Mouse (Mus musculus) heart, postnatal 10 days (tissue): ENCODE data around the gene Tcap. TPM values are rescaled to one million over a fixed set of nuclear protein-coding genes. Genes with fewer than 3 reads are reported as not detected.

ENCODE experiments used
- DNase-seq, 2 experiments: peaks; one replicate each; pipeline ENCODE4 v3.0.0; 2021
- intact Hi-C: fragments of 180-260 bp; cut with DNase I; formaldehyde crosslinking; loops from one replicate; pipeline ENCODE4 v1.15.1; 2025
- total RNA-seq, 2 experiments: library from RNA; stranded (reverse); gene quantifications; 2 replicates each; pipeline ENCODE4 v1.2.3; 2021

Gene Tcap
- total RNA-seq, 2 experiments from 2014 or later, result 469 to 500 TPM

DNA sequence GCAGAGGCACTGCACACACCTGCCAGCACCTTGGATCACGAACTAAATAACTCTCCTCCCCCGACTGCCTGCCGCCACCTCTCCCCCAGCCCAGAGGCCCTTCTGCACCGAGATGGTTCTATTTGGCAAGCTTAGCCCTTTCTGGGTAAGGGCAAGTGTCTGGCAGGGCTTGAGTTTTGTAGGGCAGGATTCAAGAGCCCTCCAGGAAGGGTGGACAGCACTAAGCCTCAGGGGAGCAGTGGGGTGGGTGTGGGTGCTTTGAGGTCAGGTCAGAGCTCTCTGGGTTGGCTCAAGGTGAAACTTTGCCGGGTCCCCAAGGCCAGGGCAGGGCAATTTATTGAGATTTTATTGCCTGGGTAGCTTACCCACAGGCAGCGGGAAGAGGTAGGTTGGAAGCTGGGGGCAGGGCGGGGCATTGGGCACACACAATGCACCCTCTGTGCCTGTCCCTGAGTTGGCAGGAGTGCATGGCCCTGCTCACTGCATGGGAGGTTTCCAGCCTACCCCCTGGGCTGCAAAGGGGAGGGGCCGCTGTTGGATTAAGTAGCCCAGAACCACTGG, 29.9 kb upstream of the Tcap start:
- no peak for DNase-seq
- intact Hi-C loops, result no loop called here

DNA sequence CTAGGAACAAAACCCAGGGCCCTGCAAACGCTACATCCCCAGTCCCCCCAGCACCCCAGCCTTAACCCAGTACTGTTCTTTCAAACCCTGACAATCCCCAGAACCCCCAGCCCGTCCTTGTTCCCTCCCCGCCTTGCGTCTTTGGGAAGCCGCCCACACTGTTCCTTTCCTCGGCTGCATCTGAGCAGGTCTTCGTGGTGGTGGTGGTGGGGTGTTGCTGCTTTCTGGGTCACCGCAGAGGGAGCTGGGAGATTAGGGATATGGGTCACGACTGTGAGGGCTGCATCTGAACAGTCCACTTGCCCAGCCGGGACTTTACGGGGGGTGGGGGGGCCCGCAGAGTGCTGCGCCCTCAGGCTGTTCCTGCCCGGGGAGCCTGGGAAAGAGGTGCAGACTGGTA, 29.2 kb upstream of the Tcap start:
- intact Hi-C loops, result no loop called here
- no peak for DNase-seq

DNA sequence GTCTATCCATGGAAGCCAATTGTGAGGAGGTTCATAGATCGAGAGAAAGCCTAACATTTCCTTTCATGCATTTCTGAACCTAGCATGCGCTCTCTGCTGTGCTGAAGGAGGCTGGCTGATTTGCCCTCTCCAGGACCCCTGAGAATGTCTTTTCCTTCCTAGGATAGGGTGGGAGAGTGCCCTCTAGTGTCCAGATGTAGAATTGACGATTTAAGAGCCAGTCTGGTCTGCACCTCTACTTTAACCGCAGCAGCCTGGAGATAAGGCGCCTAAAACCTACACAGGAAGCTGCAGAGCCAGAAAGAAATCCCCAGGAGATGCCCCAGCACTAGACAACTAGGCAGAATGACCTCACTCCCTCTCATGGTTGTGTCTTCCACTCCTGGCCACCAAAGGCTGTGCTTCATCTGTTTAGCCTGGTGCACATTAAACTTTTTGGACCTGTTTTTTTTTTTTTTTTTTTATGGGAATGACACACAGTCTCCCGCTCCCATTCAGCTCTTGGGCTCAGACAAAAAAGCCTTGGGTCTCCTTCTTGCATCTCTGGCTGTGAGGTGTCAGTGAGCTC, 27.8 kb upstream of the Tcap start:
- intact Hi-C loops, result no loop called here

DNA sequence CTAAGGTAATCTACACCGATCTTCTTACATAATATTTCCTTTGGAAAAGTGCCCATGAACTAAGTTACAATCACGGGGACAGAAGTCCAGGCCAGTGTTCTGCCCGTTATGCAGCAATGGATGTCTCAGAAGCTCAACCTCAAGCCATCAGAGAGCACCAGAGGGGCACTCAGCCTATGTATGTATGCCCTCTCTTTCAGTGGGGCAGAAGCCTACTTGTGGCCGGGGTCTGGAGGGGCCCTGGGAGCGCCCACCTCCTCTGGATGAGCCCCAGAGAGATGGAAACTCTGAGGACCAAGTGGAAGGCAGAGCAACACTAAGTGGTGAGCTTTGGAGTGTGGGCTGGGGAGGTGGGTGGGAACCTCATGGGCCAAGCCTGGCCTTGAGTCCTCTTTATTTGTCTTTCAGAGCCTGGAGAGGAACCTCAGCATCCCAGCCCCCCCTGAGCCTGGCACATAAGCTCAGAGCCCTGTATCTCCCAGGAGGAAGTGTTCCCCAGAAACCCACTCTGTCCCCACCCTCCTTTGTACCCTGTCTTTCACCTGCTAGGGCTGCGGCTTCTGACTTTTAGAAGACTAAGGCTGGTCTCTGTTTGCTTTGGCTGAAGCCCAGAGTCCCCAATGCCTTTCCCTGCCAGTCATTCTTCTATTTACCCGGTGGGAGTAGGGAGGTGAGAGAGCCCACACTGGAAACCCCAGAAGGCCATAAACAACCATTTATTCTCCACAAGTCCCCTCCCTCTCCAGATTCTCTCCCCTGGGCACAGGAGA, 26.8 kb upstream of the Tcap start:
- DNase-seq, result no peak

More for the DNA sequence above, 27.8 kb upstream of the Tcap start:
- DNase-seq, result peak; percentile 65 to 75

DNA sequence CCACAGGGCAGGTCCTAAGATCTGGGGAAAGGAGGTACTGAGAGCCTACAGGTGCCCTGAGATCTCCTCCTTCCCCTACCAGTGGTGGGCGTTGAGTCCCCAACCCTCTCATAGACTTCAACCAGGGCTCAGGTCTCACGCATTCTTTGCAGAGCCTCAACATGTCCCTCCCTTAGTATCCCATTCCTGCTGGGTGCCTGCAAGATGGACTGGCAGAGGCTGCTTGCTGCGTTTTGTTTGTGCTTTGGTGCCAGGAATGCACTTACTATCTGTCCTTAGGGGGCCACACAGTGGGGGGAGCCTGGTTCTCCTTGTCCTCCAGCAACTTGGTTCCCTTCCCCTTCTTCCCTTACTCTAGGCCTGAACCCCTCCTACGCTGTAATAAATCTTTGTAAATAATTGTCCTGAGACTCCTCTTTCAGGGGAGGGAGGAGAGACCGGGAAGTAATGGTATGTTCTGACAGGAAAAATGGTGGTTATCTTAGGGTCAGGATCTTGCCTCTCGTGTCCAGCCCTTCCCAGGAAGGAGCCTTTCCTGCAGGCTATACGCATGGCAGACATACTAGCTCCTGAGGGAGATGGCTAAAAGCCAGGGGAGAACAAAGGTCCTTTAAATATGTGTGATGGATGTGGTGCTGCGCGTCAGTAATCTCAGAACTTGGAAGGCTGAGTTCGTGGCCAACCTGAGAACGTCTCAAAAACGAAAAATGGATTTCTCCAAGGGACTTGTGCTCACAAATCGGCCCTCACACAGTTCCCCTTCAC, 26.0 kb upstream of the Tcap start:
- intact Hi-C loops, result no loop called here
- DNase-seq, result peak in 1 of 2 experiments; percentile 41

More for the DNA sequence above, 26.8 kb upstream of the Tcap start:
- intact Hi-C loops, result no loop called here

DNA sequence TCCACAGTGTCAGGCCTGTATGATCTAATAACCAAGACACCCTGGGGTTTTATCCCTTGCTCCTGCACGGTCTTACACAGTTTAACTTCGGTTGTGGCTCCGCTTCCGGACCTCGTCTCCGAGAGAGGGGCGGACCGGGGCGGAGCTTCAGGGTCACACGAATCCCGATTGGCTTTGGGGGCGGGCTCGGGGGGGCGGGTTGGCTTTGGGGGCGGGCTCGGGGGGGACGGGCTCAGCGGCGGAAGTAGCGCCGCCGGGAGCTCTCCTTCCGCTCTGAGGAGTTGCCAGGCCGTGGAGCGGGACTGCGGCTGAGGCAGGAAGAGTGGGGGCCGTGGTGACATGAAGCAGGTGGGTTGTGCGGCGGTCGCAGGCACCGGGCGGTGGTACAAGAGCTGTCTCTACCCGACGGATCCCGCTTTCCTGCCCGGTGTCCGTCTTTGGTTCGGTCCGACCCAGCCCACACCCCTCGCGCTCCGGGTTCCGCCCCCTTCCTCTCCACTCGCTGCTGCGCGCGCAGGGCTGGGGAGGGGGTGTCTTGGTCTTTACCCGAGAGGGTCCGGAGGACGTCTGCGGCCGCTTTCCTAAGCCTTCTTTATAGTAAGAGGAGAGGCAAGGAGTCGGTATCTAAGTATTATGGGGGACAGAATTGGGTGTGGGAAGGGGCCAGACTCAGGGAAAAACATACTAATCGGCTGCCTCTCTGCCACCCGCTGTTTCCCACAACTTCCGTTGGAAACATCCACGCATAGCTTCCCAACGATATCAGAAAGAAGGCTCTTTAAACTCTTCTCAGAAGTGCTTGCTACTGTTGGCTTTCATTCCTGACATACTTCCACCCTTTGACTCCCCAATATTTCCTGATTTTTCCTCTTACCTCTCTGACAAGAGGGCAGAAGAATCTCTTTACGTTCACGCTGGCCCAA, 25.2 kb upstream of the Tcap start, which contains the start of gene Stard3:
Stard3 (plus strand) TSS at position 208 of the 923 bp plus-strand sequence.
- DNase-seq, result peak; percentile 91 to 92
- intact Hi-C loops, result no loop called here

DNA sequence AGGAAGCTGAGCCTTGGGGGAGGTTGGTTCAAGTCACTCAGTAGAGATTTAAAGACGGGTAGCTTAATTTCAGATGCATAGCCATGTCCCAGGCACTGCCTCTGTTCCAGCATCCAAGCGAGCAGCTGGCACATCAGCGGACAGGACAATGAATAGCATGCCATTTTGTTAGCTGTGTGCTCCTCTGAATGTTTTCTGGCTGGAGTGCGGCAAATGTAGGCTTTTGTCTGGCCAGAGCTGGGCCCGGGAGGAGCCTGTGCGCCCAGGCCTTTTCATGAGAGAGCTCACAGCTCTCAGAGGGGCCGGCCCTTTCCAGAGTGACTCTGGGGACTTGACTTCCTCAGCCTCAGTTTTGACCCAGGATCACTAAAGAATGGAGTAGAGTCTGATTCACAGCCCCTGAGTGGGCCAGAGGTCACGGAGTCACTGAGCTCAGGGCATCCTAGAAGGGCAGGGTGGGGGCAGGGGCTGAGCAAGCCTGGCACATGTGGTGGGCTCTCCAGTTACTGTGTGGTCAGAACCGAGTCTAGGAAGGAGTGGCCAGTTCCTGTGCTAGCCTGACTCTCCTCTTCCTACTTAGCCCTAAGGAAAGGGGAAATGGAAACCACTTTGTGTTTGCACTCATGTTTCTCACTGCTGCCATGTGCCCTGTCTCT, 22.6 kb upstream of the Tcap start:
- intact Hi-C loops, result no loop called here
- DNase-seq, result no peak

DNA sequence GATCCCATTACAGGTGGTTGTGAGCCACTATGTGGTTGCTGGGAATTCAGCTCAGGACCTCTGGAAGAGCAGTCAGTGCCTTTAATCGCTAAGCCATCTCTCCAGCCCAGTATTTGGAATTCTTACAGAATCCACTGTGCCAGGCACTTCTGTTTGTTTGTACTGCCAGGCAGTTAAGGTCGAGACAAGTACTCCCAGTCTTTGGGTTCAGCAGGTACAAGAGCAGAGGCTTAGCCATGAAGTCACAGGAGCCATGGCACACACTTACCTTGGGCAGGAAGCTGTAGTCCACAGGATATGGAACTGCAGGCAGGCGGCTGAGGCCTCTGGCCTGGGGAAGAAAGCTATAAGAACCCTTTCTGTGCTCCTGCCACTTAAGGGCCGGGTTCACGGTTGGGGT, 19.8 kb upstream of the Tcap start:
- intact Hi-C loops, result no loop called here
- no peak for DNase-seq

DNA sequence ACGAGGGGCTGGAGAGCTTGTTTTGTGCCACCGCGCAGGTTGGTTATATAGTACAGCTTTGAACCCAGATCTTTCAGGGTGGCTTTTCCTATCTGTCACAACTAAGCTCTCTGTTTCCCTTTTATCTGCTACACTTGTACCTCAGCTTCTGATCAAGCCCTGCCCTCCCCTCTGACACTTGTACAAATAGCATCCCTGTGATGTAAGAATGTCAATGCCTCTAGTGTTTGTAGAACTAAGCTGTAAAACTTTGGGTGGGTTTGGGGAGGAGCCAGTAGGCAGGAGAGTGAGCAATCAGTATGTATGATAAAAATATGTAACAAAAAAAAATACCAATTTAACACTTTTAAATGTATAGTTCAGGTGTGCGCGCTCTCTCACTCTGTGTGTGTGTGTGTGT, 19.2 kb upstream of the Tcap start:
- intact Hi-C loops, result no loop called here
- no peak for DNase-seq

DNA sequence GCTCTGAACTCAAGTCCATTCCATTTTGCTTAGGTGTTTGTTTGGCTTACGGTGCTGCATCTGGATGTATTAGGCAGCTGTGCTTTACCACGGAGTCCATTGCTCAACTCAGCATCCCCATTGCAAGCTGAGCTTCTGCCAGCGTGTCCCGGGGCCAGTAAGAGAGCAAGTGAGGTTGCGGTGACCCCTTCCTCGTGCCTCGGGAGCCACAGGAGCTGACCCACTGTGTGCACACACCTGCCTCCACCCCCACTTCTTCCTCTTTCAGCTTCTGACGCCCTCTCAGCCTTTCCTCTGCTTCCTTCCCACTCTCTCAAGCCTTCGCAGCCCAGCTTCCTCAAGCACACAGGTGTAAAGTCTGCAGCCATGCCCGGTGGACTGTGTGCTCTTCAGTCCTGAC, 17.3 kb upstream of the Tcap start:
- no peak for DNase-seq
- intact Hi-C loops, result no loop called here

DNA sequence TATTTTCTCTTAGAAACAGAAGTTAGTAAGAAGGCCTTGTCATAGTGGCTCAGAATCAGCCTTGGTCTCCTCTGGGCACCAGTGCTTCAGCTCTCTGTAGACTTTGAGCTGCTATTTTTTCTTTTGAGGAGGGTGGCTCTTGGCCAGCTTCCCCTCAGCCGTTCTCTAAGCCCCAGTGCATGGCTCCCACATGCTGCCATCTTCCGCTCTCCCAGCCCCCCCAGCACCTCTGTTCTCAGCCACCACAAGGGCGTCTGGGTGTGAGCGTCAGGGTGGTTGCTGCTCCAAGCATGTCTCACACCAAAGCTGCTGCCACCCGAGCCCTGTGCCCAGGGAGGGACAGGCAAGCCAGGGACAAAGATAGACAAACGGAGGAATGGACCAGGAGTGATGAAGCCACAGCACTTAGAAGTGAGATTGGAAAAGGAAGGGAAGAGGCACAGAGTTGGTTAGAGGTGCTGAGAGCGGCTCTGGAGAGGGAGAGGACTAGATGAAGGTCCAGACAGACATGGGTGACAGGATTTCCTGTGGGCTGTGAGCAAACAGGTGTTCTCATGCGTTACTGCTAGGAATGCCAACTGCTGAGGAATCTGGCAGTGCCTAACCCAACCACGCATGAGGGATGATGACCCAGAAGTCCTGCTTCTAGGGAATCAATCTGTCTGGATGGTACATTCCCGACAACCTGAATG, 16.3 kb upstream of the Tcap start:
- DNase-seq, result no peak
- intact Hi-C loops, result no loop called here

DNA sequence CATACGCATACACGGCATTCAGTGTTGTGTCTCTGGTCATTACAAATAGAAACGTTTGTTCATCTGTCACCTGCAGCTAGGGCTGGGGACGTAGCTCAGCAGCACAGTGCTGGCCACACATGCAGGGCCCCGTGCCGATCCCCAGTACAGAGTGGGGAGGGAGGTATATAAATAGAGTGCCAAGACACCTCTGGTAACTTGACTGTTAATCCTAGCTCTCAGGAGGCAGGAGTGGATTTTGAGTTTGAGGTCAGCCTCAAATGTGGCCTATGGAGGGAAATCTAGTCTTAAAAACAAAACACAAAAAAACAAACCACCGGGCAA, 15.8 kb upstream of the Tcap start:
- intact Hi-C loops, result no loop called here
- no peak for DNase-seq

DNA sequence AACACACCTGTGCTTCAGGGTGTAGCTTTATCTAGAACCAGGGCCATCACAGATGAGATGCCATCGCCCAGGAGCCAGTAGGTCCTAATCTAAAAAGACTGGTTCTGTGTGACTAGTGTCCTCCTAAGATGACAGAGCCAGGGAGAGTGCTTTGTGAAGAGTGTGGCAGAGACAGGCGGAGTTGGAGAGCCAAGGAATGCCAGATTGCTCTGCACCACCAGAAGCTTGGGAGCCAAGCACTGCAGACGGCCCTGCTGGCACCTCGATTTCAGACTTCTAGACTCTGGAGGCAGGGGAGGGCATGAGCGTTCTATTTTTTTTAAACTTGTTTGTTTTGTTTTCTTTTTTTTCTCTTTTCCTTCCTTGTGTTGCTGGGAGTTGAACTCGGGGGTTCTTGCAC, 14.3 kb upstream of the Tcap start:
- intact Hi-C loops, result no loop called here
- no peak for DNase-seq

DNA sequence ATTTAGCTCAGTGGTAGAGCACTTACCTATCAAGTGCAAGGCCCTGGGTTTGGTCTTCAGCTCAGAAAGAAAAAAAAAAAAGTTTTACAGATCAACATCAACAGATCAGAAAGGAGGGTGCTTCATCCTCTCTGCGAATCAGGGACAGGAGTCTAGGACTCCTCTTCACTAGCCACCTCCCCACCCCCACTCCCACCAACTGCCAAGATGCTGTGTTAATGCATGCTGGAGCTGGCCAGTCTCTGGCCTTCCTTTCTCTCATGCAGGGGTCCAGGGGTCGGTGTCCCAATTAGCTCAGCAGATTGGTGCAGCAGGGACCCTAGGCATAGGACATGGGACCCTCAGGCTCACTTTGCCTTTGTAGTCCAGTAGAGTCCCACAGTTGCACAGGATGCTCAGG, 13.0 kb upstream of the Tcap start:
- intact Hi-C loops, result loop anchor here (2.0 kb wide), 1 partner anchor 18 kb away; no protein-coding TSS in a partner anchor
- no peak for DNase-seq

DNA sequence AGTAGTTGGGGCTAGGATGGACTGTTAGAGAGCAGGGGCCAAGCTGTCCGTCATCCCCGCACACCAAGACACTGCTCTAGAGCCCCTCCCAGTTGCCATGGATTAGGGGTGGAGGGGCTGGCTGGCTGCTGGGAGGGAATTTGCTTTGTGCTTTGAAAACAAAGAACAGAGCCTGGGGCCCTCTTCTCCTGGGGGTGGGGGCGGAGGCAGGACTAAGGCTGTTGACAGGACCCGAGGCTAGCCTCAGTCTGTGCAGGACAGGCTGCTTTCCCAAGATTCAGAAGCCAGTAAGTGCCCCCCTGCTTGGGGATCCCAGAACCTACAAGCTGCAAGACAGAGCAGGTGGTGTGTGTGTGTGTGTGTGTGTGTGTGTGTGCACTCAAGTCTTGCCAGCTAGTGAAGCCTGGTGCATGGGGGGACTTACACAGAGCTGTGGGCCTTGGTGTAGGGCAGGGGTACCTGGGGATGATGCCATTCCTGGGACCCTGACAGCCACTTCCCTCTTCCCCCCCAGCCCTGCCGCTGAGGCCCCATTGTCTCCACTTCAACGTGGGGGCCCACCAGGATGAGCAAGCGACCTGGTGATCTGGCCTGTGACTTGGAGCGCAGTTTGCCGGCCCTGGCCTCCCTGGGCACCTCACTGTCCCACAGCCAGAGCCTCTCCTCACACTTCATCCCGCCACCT, 11.9 kb upstream of the Tcap start:
- intact Hi-C loops, result loop anchor here (2.0 kb wide), 1 partner anchor 17 kb away; no protein-coding TSS in a partner anchor

DNA sequence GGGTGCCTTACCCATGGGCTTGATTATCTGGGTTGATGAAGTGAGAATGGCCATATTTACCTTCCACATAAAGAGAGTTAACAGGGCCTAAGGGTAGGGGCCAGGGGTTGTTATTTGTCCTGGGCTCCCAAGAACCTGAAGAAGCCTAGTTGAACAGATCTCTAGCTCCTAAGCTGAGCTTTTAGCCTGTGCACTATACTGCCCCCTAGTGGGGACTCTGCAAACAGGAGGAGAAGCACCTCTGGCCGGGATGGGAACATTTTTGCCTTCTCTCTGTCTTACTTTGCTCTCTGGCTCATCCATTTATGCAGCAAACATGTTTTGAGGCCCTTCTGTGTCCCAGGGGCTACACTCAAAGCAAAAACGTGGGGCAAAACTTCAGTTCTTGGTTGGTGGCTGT, 11.2 kb upstream of the Tcap start:
- DNase-seq, result peak; percentile 68 to 82
- intact Hi-C loops, result no loop called here

More for the DNA sequence above, 11.9 kb upstream of the Tcap start:
- no peak for DNase-seq

DNA sequence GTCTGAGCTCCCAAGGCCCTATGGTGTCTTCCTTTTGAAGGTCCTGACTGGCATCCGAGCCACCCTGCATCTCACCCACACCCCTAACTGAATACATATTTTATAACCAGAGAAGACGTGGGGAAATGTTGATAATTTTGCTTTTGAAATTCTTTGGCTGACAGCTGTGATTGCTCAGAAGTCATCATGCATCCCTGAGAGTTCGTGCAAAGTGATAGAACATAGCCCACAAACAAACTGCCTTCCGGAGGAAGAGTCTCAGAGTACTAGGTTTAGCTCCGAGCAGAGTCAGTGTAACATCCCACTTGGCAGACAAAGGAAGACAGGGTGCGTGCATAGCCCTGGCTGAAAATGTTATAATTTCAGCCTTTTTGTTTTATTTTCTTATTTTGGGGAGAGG, 10.4 kb upstream of the Tcap start:
- DNase-seq, result no peak
- intact Hi-C loops, result no loop called here

DNA sequence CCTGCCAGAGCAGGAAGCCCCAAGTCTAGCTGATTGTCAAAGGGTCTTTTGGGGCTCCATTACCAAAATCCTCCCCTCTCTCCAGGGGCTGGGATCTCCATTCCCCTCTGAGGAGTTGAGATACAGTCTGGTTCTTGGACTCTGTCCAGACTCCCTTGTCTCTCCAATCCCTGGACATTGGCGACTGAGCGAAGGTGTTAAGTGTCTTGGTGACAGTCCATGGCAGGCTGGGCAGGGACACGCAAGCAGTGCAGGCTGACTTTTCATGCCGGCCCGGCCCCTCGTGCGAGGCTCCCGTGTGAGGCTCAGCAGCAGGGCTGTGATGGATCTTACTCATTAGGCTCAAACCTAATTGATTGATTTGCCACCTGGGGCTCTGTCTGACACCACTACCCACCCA, 9.3 kb upstream of the Tcap start:
- intact Hi-C loops, result no loop called here
- peak; percentile 74 to 80 for DNase-seq

DNA sequence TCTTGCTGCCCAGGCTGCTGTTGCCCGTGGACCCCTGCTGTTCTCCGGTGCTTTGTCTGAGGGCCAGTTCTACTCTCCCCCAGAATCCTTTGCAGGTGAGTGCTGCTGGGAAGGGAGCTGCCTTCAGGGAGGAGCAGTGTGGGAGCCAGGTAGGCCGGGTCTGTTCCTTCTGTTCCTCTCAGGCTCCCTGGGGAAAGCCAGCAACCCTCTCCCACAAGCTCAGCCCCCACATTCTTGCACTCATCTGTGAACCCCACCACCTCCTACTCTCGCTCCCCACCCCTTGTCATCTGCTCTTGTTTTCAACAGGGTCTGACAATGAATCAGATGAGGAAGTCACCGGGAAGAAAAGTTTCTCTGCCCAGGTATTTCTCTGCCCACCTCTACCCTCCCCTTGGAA, 6.9 kb upstream of the Tcap start:
- intact Hi-C loops, result no loop called here
- DNase-seq, result no peak
